Comparison of ENCODE assay signal across 18 mouse cellular contexts in genomic region chr1:171192283-171192682, GRCm38 (mm10). TPM values are rescaled to one million over a fixed set of nuclear protein-coding genes. Genes with fewer than 3 reads are reported as not detected.
DNase-seq lines count a peak whose midpoint lies in the region; ATAC-seq and TF ChIP-seq lines count a peak whose summit lies in the region.
"Had no signal": no experiment of that assay in that cellular context is flagged by ENCODE, and none has a peak within 500 bp of the region (broad histone marks: within the 10 kb centered on the region; RNA-seq: fewer than 3 reads in every experiment).

No protein-coding gene starts in this region.

- WGBS in heart, embryonic 15.5 days = 56% methylated on average over 10 of the region's 10 CpGs
- 42% methylated on average over 10 of the region's 10 CpGs for WGBS in midbrain, embryonic 13.5 days
- 30% methylated on average over 10 of the region's 10 CpGs for WGBS in olfactory bulb, adult 2 months

- H3K4me3 ChIP-seq in heart, embryonic 15.5 days = no peak overlapping the region
- H3K4me3 ChIP-seq in left cerebral cortex, adult 2 months = no peak overlapping the region
- H3K4me3 ChIP-seq in midbrain, embryonic 13.5 days (replicated peaks) = no peak overlapping the region
- H3K4me3 ChIP-seq in olfactory bulb, adult 2 months (ENCODE audit: insufficient read depth, low read depth, low read length) = peak overlapping the region; percentile 44

- intact Hi-C loops in heart, postnatal 10 days (cut with DNase I) = loop anchor here (2.0 kb wide), 1 partner anchor 29 kb away; no protein-coding TSS in a partner anchor
- intact Hi-C loops in left cerebral cortex, adult 2 months (cut with DNase I) = no loop called here
- intact Hi-C loops in left cerebral cortex, postnatal 10 days (cut with DNase I) = no loop called here

- H3K4me1 ChIP-seq in heart, embryonic 15.5 days (replicated peaks) = peaks cover 59% of the 10 kb centered on the region
- peaks cover 62% of the 10 kb centered on the region for H3K4me1 ChIP-seq in midbrain, embryonic 13.5 days (replicated peaks)
- peaks cover 25% of the 10 kb centered on the region for H3K4me1 ChIP-seq in olfactory bulb, adult 2 months (ENCODE audit: control insufficient read depth, insufficient read depth, low read length)

- H3K9me3 ChIP-seq in heart, embryonic 15.5 days (replicated peaks) = no peaks in the 10 kb centered on the region
- H3K9me3 ChIP-seq in midbrain, embryonic 13.5 days = no peaks in the 10 kb centered on the region
- H3K9me3 ChIP-seq: forebrain, embryonic 12.5 days had no signal

- H3K27me3 ChIP-seq in heart, embryonic 15.5 days = peaks cover 11% of the 10 kb centered on the region
- H3K27me3 ChIP-seq in midbrain, embryonic 13.5 days = peaks cover 43% of the 10 kb centered on the region

- TF ChIP-seq CTCF in left cerebral cortex, adult 2 months (IDR thresholded peaks at IDR 0.05) = no peak
- no peak for TF ChIP-seq CTCF in olfactory bulb, adult 2 months (IDR thresholded peaks at IDR 0.05; ENCODE audit: insufficient read depth, low read depth, low read length)

- no peak overlapping the region for H3K9ac ChIP-seq in heart, embryonic 15.5 days
- H3K9ac ChIP-seq in midbrain, embryonic 13.5 days (replicated peaks) = no peak overlapping the region

- ATAC-seq in heart, embryonic 15.5 days (replicated peaks; ENCODE audit: insufficient number of reproducible peaks, insufficient read depth, low FRiP score, low read depth) = no peak
- ATAC-seq in midbrain, embryonic 13.5 days = no peak
- no peak for ATAC-seq in erythroid progenitor cell, adult 5-6 weeks (replicated peaks; ENCODE audit: low FRiP score, poor library complexity, severe bottlenecking)

- H3K27ac ChIP-seq in heart, embryonic 15.5 days = no peak overlapping the region
- H3K27ac ChIP-seq in left cerebral cortex, adult 2 months = peak overlapping the region; percentile 50; the same call in 1 of the 2 replicates
- no peak overlapping the region for H3K27ac ChIP-seq in midbrain, embryonic 13.5 days
- H3K27ac ChIP-seq in olfactory bulb, adult 2 months (ENCODE audit: insufficient read depth, low read depth, low read length) = peak overlapping the region; percentile 88

- no peak for TF ChIP-seq POLR2A in olfactory bulb, adult 2 months (IDR thresholded peaks at IDR 0.05; ENCODE audit: insufficient read depth, low read depth, low read length)

- no peak for DNase-seq in heart, postnatal 10 days
- DNase-seq in left cerebral cortex, adult 2 months (ENCODE audit: extremely low spot score in 1 of 2, low spot score in 2 of 2) = no peak
- no peak for DNase-seq in left cerebral cortex, postnatal 10 days (ENCODE audit: extremely low spot score in 1 of 2, low spot score in 2 of 2)
- DNase-seq: cerebellum, postnatal 25 days; gastrocnemius, postnatal 36 days; kidney, adult 18-20 months; lung, adult 18-20 months; right cerebral cortex, adult 18-20 months; spleen, adult 18-20 months had no signal

- peak overlapping the region; percentile 87; the same call in 1 of the 2 replicates for H3K4me2 ChIP-seq in heart, embryonic 15.5 days
- peak overlapping the region; percentile 96 for H3K4me2 ChIP-seq in midbrain, embryonic 13.5 days (replicated peaks)

- no peaks in the 10 kb centered on the region for H3K36me3 ChIP-seq in heart, embryonic 15.5 days
- no peaks in the 10 kb centered on the region for H3K36me3 ChIP-seq in midbrain, embryonic 13.5 days
- H3K36me3 ChIP-seq: forebrain, embryonic 12.5 days had no signal

RNA-seq across cellular contexts. Expression of gene Pcp4l1, which starts 3.8 kb away (rescaled TPM):
- polyA plus RNA-seq in heart, embryonic 15.5 days (2015; fragmentation: Nextera tagmentation; extraction: Ambion mirVana) = 43.0 and 46.4 TPM in 2 replicates
- total RNA-seq in heart, postnatal 10 days (2021) = 100 to 1,000 TPM; 136 to 146 TPM
- total RNA-seq in left cerebral cortex, adult 2 months (2021) = 100 to 1,000 TPM in 1 of 2 experiments, 10 to 100 TPM in 1; 76.7 to 113 TPM
- total RNA-seq in left cerebral cortex, postnatal 10 days (2021) = 10 to 100 TPM; 28.0 to 42.2 TPM
- 17.0 and 23.0 TPM in 2 replicates for polyA plus RNA-seq in midbrain, embryonic 13.5 days (2015; fragmentation: Nextera tagmentation; extraction: Ambion mirVana)
- 326 and 491 TPM in 2 replicates for polyA plus RNA-seq in olfactory bulb, adult 2 months (2012; ENCODE audit: insufficient read depth, insufficient read length, low replicate concordance, missing spikeins)
- 1.7 and 3.6 TPM in 2 replicates for total RNA-seq in erythroid progenitor cell, adult 5-6 weeks (2015; ENCODE audit: low replicate concordance)
- total RNA-seq in erythroid progenitor cell, adult 5-6 weeks (2017; ENCODE audit: low replicate concordance) = not detected in 2 replicates

RNA-seq across cellular contexts. Expression of gene Nr1i3, which starts 21.5 kb away (rescaled TPM):
- 0.33 and 0.35 TPM in 2 replicates for polyA plus RNA-seq in heart, embryonic 15.5 days (2015; fragmentation: Nextera tagmentation; extraction: Ambion mirVana)
- total RNA-seq in heart, postnatal 10 days (2021) = not detected
- under 1 TPM; 0.19 to 0.23 TPM for total RNA-seq in left cerebral cortex, adult 2 months (2021)
- total RNA-seq in left cerebral cortex, postnatal 10 days (2021) = not detected
- polyA plus RNA-seq in midbrain, embryonic 13.5 days (2015; fragmentation: Nextera tagmentation; extraction: Ambion mirVana) = 0.30 and 0.42 TPM in 2 replicates
- not detected in 2 replicates for polyA plus RNA-seq in olfactory bulb, adult 2 months (2012; ENCODE audit: insufficient read depth, insufficient read length, low replicate concordance, missing spikeins)
- total RNA-seq in erythroid progenitor cell, adult 5-6 weeks (2015; ENCODE audit: low replicate concordance) = not detected in 2 replicates
- 0.39 TPM in 1 of 2 replicates, not detected in the other for total RNA-seq in erythroid progenitor cell, adult 5-6 weeks (2017; ENCODE audit: low replicate concordance)
- total RNA-seq: gastrocnemius, postnatal 36 days had no signal

RNA-seq across cellular contexts. Expression of gene Tomm40l, which starts 30.0 kb away (rescaled TPM):
- polyA plus RNA-seq in heart, embryonic 15.5 days (2015; fragmentation: Nextera tagmentation; extraction: Ambion mirVana) = 55.6 and 57.9 TPM in 2 replicates
- total RNA-seq in heart, postnatal 10 days (2021) = 10 to 100 TPM; 88.9 to 95.9 TPM
- total RNA-seq in left cerebral cortex, adult 2 months (2021) = 10 to 100 TPM; 86.4 to 91.2 TPM
- 10 to 100 TPM; 71.4 to 71.6 TPM for total RNA-seq in left cerebral cortex, postnatal 10 days (2021)
- polyA plus RNA-seq in midbrain, embryonic 13.5 days (2015; fragmentation: Nextera tagmentation; extraction: Ambion mirVana) = 33.5 and 37.9 TPM in 2 replicates
- polyA plus RNA-seq in olfactory bulb, adult 2 months (2012; ENCODE audit: insufficient read depth, insufficient read length, low replicate concordance, missing spikeins) = not detected in 2 replicates
- 1.1 and 4.2 TPM in 2 replicates for total RNA-seq in erythroid progenitor cell, adult 5-6 weeks (2015; ENCODE audit: low replicate concordance)
- 4.0 and 4.1 TPM in 2 replicates for total RNA-seq in erythroid progenitor cell, adult 5-6 weeks (2017; ENCODE audit: low replicate concordance)

RNA-seq across cellular contexts. Expression of gene Apoa2, which starts 32.6 kb away (rescaled TPM):
- 9.2 and 43.9 TPM in 2 replicates for polyA plus RNA-seq in heart, embryonic 15.5 days (2015; fragmentation: Nextera tagmentation; extraction: Ambion mirVana)
- total RNA-seq in heart, postnatal 10 days (2021) = 1 to 10 TPM; 2.3 to 4.2 TPM
- 1 to 10 TPM; 1.5 to 2.2 TPM for total RNA-seq in left cerebral cortex, adult 2 months (2021)
- 1 to 10 TPM; 2.5 to 3.9 TPM for total RNA-seq in left cerebral cortex, postnatal 10 days (2021)
- polyA plus RNA-seq in midbrain, embryonic 13.5 days (2015; fragmentation: Nextera tagmentation; extraction: Ambion mirVana) = 2.6 and 5.1 TPM in 2 replicates
- not detected in 2 replicates for polyA plus RNA-seq in olfactory bulb, adult 2 months (2012; ENCODE audit: insufficient read depth, insufficient read length, low replicate concordance, missing spikeins)
- total RNA-seq in erythroid progenitor cell, adult 5-6 weeks (2015; ENCODE audit: low replicate concordance) = 16.8 TPM in 1 of 2 replicates, not detected in the other
- not detected in 2 replicates for total RNA-seq in erythroid progenitor cell, adult 5-6 weeks (2017; ENCODE audit: low replicate concordance)
- total RNA-seq: monocyte, adult 5-6 weeks had no signal

RNA-seq across cellular contexts. Expression of gene Mpz, which starts 41.8 kb away (rescaled TPM):
- 0.63 and 1.7 TPM in 2 replicates for polyA plus RNA-seq in heart, embryonic 15.5 days (2015; fragmentation: Nextera tagmentation; extraction: Ambion mirVana)
- total RNA-seq in heart, postnatal 10 days (2021) = 10 to 100 TPM; 11.0 to 18.1 TPM
- total RNA-seq in left cerebral cortex, adult 2 months (2021) = not detected
- not detected for total RNA-seq in left cerebral cortex, postnatal 10 days (2021)
- polyA plus RNA-seq in midbrain, embryonic 13.5 days (2015; fragmentation: Nextera tagmentation; extraction: Ambion mirVana) = 0.15 and 0.20 TPM in 2 replicates
- polyA plus RNA-seq in olfactory bulb, adult 2 months (2012; ENCODE audit: insufficient read depth, insufficient read length, low replicate concordance, missing spikeins) = not detected in 2 replicates
- total RNA-seq in erythroid progenitor cell, adult 5-6 weeks (2015; ENCODE audit: low replicate concordance) = not detected in 2 replicates
- not detected in 2 replicates for total RNA-seq in erythroid progenitor cell, adult 5-6 weeks (2017; ENCODE audit: low replicate concordance)
- total RNA-seq: layer of hippocampus, postnatal 25 days; left cerebral cortex, postnatal 36 days; monocyte, adult 5-6 weeks had no signal
- polyA plus RNA-seq: heart, embryonic 14.5 days had no signal

Comparison
In these comparisons a context has a peak if more than half of its experiments do, and no peak if none do; other contexts are left out.
1. H3K27ac ChIP-seq: peak in left cerebral cortex, adult 2 months (single experiment) and olfactory bulb, adult 2 months (single experiment); none in heart, embryonic 15.5 days (single experiment) and midbrain, embryonic 13.5 days (single experiment).
2. RNA of gene Pcp4l1, which starts 3.8 kb away (total RNA-seq): 136 to 146 TPM in heart, postnatal 10 days, 76.7 to 113 TPM in left cerebral cortex, adult 2 months and 28.0 to 42.2 TPM in left cerebral cortex, postnatal 10 days; 1.7 to 3.6 TPM in erythroid progenitor cell, adult 5-6 weeks; every median in the first group is over 4 times any median in the second.
3. RNA of gene Tomm40l, which starts 30.0 kb away (total RNA-seq): 88.9 to 95.9 TPM in heart, postnatal 10 days, 86.4 to 91.2 TPM in left cerebral cortex, adult 2 months and 71.4 to 71.6 TPM in left cerebral cortex, postnatal 10 days; 1.1 to 4.2 TPM in erythroid progenitor cell, adult 5-6 weeks; every median in the first group is over 10 times any median in the second.